ENCODE assay signal across 33 mouse cellular contexts in genomic region chr13:20521492-20521891, GRCm38 (mm10).
"Had no signal": no experiment of that assay in that cellular context is flagged by ENCODE, and none has a peak within 500 bp of the region (broad histone marks: within the 10 kb centered on the region; RNA-seq: fewer than 3 reads in every experiment).

No protein-coding gene starts in this region.

- H3K27ac ChIP-seq: limb, embryonic 10.5 days; limb, embryonic 12.5 days; limb, embryonic 13.5 days; limb, embryonic 15.5 days; liver, embryonic 12.5 days; liver, embryonic 13.5 days; liver, embryonic 14.5 days; liver, embryonic 15.5 days; lung, embryonic 15.5 days; macrophage; midbrain, embryonic 10.5 days; midbrain, embryonic 12.5 days; midbrain, embryonic 13.5 days; midbrain, embryonic 15.5 days; neural tube, embryonic 12.5 days; neural tube, embryonic 13.5 days had no signal

- DNase-seq: left cerebral cortex, postnatal 4 days; liver; liver, embryonic 13.5 days; liver, postnatal 0 days; lung, adult 18-20 months; lung, adult 2 months; lung, embryonic 14.5 days; lung, postnatal 10 days; lung, postnatal 14 days; lung, postnatal 36 days; lung, postnatal 4 days; midbrain, embryonic 14.5 days had no signal

- H3K9me3 ChIP-seq: limb, embryonic 10.5 days; limb, embryonic 12.5 days; limb, embryonic 13.5 days; limb, embryonic 15.5 days; liver, embryonic 12.5 days; liver, embryonic 13.5 days; liver, embryonic 15.5 days; lung, embryonic 15.5 days; megakaryocyte, embryonic 14.5 days; midbrain, embryonic 10.5 days; midbrain, embryonic 12.5 days; midbrain, embryonic 13.5 days; midbrain, embryonic 15.5 days; neural tube, embryonic 12.5 days; neural tube, embryonic 13.5 days had no signal

- H3K4me1 ChIP-seq: limb, embryonic 10.5 days; limb, embryonic 12.5 days; limb, embryonic 13.5 days; limb, embryonic 15.5 days; liver, embryonic 12.5 days; liver, embryonic 13.5 days; liver, embryonic 15.5 days; lung, embryonic 15.5 days; megakaryocyte, embryonic 14.5 days; midbrain, embryonic 12.5 days; neural tube, embryonic 12.5 days had no signal

- H3K27me3 ChIP-seq: limb, embryonic 12.5 days; limb, embryonic 13.5 days; limb, embryonic 15.5 days; liver, embryonic 12.5 days; liver, embryonic 13.5 days; liver, embryonic 15.5 days; lung, embryonic 15.5 days; megakaryocyte, embryonic 14.5 days; midbrain, embryonic 12.5 days; midbrain, embryonic 13.5 days; midbrain, embryonic 15.5 days; neural tube, embryonic 12.5 days; neural tube, embryonic 13.5 days had no signal

- ATAC-seq: liver, embryonic 12.5 days; liver, postnatal 0 days; lung, postnatal 0 days; midbrain, embryonic 13.5 days; midbrain, embryonic 15.5 days; midbrain, embryonic 16.5 days had no signal

- H3K9ac ChIP-seq: limb, embryonic 12.5 days; limb, embryonic 13.5 days; limb, embryonic 15.5 days; liver, embryonic 12.5 days; liver, embryonic 13.5 days; liver, embryonic 14.5 days; liver, embryonic 15.5 days; liver, postnatal 0 days; lung, embryonic 14.5 days; lung, embryonic 15.5 days; midbrain, embryonic 12.5 days; midbrain, embryonic 13.5 days; midbrain, embryonic 15.5 days; neural tube, embryonic 12.5 days; neural tube, embryonic 13.5 days had no signal

- H3K4me3 ChIP-seq: limb, embryonic 10.5 days; limb, embryonic 12.5 days; limb, embryonic 13.5 days; limb, embryonic 15.5 days; liver, embryonic 12.5 days; liver, embryonic 13.5 days; liver, embryonic 15.5 days; lung, embryonic 15.5 days; megakaryocyte, embryonic 14.5 days; midbrain, embryonic 10.5 days; midbrain, embryonic 12.5 days; midbrain, embryonic 13.5 days; midbrain, embryonic 15.5 days; myocyte; neural tube, embryonic 12.5 days; neural tube, embryonic 13.5 days had no signal

- H3K36me3 ChIP-seq: limb, embryonic 10.5 days; limb, embryonic 12.5 days; limb, embryonic 13.5 days; limb, embryonic 15.5 days; liver, embryonic 12.5 days; liver, embryonic 13.5 days; liver, embryonic 15.5 days; lung, embryonic 15.5 days; midbrain, embryonic 10.5 days; midbrain, embryonic 12.5 days; midbrain, embryonic 13.5 days; midbrain, embryonic 15.5 days; neural tube, embryonic 12.5 days; neural tube, embryonic 13.5 days had no signal

- H3K4me2 ChIP-seq: limb, embryonic 12.5 days; limb, embryonic 13.5 days; limb, embryonic 15.5 days; liver, embryonic 11.5 days; liver, embryonic 12.5 days; liver, embryonic 13.5 days; liver, embryonic 15.5 days; lung, embryonic 14.5 days; lung, embryonic 15.5 days; midbrain, embryonic 11.5 days; midbrain, embryonic 12.5 days; midbrain, embryonic 13.5 days; midbrain, embryonic 15.5 days; neural tube, embryonic 12.5 days; neural tube, embryonic 13.5 days had no signal
